15 mouse cellular contexts compared by ENCODE assay signal in genomic region chr2:94283526-94283925, GRCm38 (mm10).
A peak's percentile ranks its signal among the peaks of the same experiment; 100 is the strongest.
DNase-seq lines count a peak whose midpoint lies in the region.
"Had no signal": no experiment of that assay in that cellular context is flagged by ENCODE, and none has a peak within 500 bp of the region (broad histone marks: within the 10 kb centered on the region; RNA-seq: fewer than 3 reads in every experiment).

No protein-coding gene starts in this region.

- DNase-seq in gastrocnemius, postnatal 14 days, result peak; percentile 11
- DNase-seq in gastrocnemius, adult 8-10 months (ENCODE audit: low spot score in 2 of 2), result no peak
- DNase-seq in lung, postnatal 10 days, result peak; percentile 32
- DNase-seq in lung, adult 18-20 months, result no peak
- peak; percentile 35 for DNase-seq in NIH3T3 (ENCODE audit: low read depth)
- peak; percentile 57 to 58 for DNase-seq in kidney, postnatal 25 days
- no peak for DNase-seq in thymus, postnatal 0 days (ENCODE audit: low spot score)
- DNase-seq: cerebellum, adult 9-10 months; gastrocnemius, postnatal 36 days; heart, postnatal 36 days; layer of hippocampus, postnatal 36 days; midbrain, embryonic 14.5 days; right cerebral cortex, postnatal 25 days; spleen, adult 18-20 months; thymus, postnatal 25 days had no signal

- intact Hi-C loops in gastrocnemius, postnatal 14 days (cut with DNase I; ENCODE audit: low total_unique reads), result loop anchor here (10.0 kb wide), 1 partner anchor 249 kb away; no protein-coding TSS in a partner anchor

Comparison
In these comparisons a context has a peak if more than half of its experiments do, and no peak if none do; other contexts are left out.
1. DNase-seq: peak in gastrocnemius, postnatal 14 days (single experiment), lung, postnatal 10 days (single experiment), NIH3T3 (single experiment) and kidney, postnatal 25 days (2 of 2); none in gastrocnemius, adult 8-10 months (0 of 2), lung, adult 18-20 months (0 of 2) and thymus, postnatal 0 days (single experiment).